Mouse (Mus musculus) lung, adult 2 months (tissue): ENCODE results near the gene Slc5a2.

Source experiments
- CTCF ChIP-seq: fragments of 200-500 bp; IDR thresholded peaks from 2 replicates; pipeline ENCODE4 v1.5.1; 2011; ENCODE audit warnings: mild to moderate bottlenecking, low read length, control low read depth; ENCODE audit not compliant: insufficient read depth
- POLR2A ChIP-seq: fragments of 200-500 bp; IDR thresholded peaks from 2 replicates; pipeline ENCODE4 v1.6.1; 2011; ENCODE audit warnings: low read depth, mild to moderate bottlenecking, control low read depth, low read length, borderline replicate concordance; ENCODE audit errors: extremely low read depth

DNA sequence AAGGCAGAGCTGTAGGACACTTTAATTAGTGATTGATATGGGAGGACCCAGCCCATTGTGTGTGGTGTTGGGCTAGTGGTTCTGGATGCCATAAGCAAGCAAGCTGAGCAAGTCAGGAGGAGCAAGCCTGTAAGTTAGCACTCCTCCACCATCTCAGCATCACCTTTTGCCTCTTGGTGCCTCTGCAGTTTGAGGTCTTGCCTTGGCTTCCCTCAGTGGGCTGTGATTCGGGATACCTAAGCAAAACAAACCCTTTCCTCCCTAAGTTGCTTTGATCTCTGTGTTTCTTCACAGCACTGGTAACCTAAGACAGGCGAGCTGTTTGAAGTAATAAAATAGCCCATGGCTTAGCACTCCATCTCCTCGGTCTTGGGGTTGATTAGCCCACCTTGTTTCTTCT is 45.8 kb downstream of the Slc5a2 start:
- TF ChIP-seq CTCF (no peak), POLR2A (no peak)
